Mouse (Mus musculus) kidney, adult 2 months (tissue): Measurements from ENCODE around the gene Ddit4.

Source experiments
- CTCF ChIP-seq: fragments of 200-500 bp; conservative IDR thresholded peaks from 2 replicates; pipeline ENCODE4 v1.5.1; 2011; ENCODE audit warnings: low read depth, mild to moderate bottlenecking, control low read depth, low read length, moderate library complexity, mixed read lengths; ENCODE audit not compliant: insufficient read depth, insufficient read length
- POLR2A ChIP-seq: fragments of 200-500 bp; IDR thresholded peaks from one replicate; pipeline ENCODE4 v1.6.1; 2011; ENCODE audit warnings: low read depth, low read length, control low read depth

GRCm38 (mm10) chr10:59932521-59932920 lies 19.1 kb downstream of the Ddit4 start:
- no peak for TF ChIP-seq CTCF
- no peak for TF ChIP-seq POLR2A
